In genomic region chr11:15250022-15250421, GRCm38 (mm10) we compare ENCODE assay signal across 17 mouse cellular contexts.
DNase-seq lines count a peak whose midpoint lies in the region; ATAC-seq and TF ChIP-seq lines count a peak whose summit lies in the region.
"Had no signal": no experiment of that assay in that cellular context is flagged by ENCODE, and none has a peak within 500 bp of the region (broad histone marks: within the 10 kb centered on the region; RNA-seq: fewer than 3 reads in every experiment).

No protein-coding gene starts in this region.

- 50% methylated on average over 2 of the region's 2 CpGs for WGBS in forebrain, postnatal 0 days
- WGBS in forebrain, embryonic 11.5 days, result 78% methylated on average over 2 of the region's 2 CpGs

- no peak; the same call in 1 of the 2 replicates for ATAC-seq in forebrain, postnatal 0 days
- ATAC-seq in forebrain, embryonic 11.5 days (replicated peaks; ENCODE audit: low FRiP score), result no peak; the same call in 1 of the 2 replicates
- no peak for ATAC-seq in frontal cortex, adult (ENCODE audit: low TSS enrichment)
- ATAC-seq: intestine, embryonic 16.5 days had no signal

- H3K27me3 ChIP-seq in forebrain, postnatal 0 days (ENCODE audit: insufficient read depth, low read length), result no peaks in the 10 kb centered on the region
- H3K27me3 ChIP-seq in forebrain, embryonic 11.5 days (ENCODE audit: control insufficient read depth, insufficient read depth, low read length), result no peaks in the 10 kb centered on the region
- H3K27me3 ChIP-seq: forebrain, embryonic 12.5 days; heart, embryonic 13.5 days; hindbrain, embryonic 15.5 days had no signal

- H3K4me1 ChIP-seq in forebrain, postnatal 0 days (ENCODE audit: insufficient read depth), result no peaks in the 10 kb centered on the region
- H3K4me1 ChIP-seq in forebrain, embryonic 11.5 days (replicated peaks; ENCODE audit: control insufficient read depth, insufficient read depth, low read length), result no peaks in the 10 kb centered on the region
- H3K4me1 ChIP-seq: forebrain, embryonic 12.5 days; heart, embryonic 13.5 days; hindbrain, embryonic 15.5 days had no signal

- no peaks in the 10 kb centered on the region for H3K36me3 ChIP-seq in forebrain, postnatal 0 days (ENCODE audit: insufficient read depth)
- no peaks in the 10 kb centered on the region for H3K36me3 ChIP-seq in forebrain, embryonic 11.5 days (ENCODE audit: control insufficient read depth, insufficient read depth, low read length)
- H3K36me3 ChIP-seq: forebrain, embryonic 12.5 days; heart, embryonic 13.5 days; hindbrain, embryonic 15.5 days had no signal

- H3K27ac ChIP-seq in forebrain, postnatal 0 days (ENCODE audit: low read depth, low read length), result no peak overlapping the region
- no peak overlapping the region for H3K27ac ChIP-seq in forebrain, embryonic 11.5 days (ENCODE audit: low read depth, low read length)
- H3K27ac ChIP-seq: forebrain, embryonic 12.5 days; heart, embryonic 13.5 days; hindbrain, embryonic 15.5 days had no signal

- no peak for TF ChIP-seq CTCF in forebrain, postnatal 0 days (IDR thresholded peaks at IDR 0.05; ENCODE audit: low read depth)
- TF ChIP-seq CTCF in brain, embryonic 14.5 days (IDR thresholded peaks at IDR 0.05; ENCODE audit: borderline replicate concordance, extremely low read depth, insufficient read depth, insufficient read length), result no peak

- no peak for TF ChIP-seq POLR2A in brain, embryonic 14.5 days (IDR thresholded peaks at IDR 0.05; ENCODE audit: borderline replicate concordance, extremely low read depth, insufficient read depth, insufficient read length, poor library complexity, severe bottlenecking)

- H3K9ac ChIP-seq in forebrain, postnatal 0 days, result no peak overlapping the region
- no peak overlapping the region for H3K9ac ChIP-seq in forebrain, embryonic 11.5 days (ENCODE audit: low read length)
- H3K9ac ChIP-seq: forebrain, embryonic 12.5 days; heart, embryonic 13.5 days; hindbrain, embryonic 15.5 days had no signal

- H3K4me2 ChIP-seq in forebrain, postnatal 0 days (ENCODE audit: low read depth), result no peak overlapping the region
- H3K4me2 ChIP-seq in forebrain, embryonic 11.5 days (ENCODE audit: low read depth, low read length, severe bottlenecking), result no peak overlapping the region
- H3K4me2 ChIP-seq: forebrain, embryonic 12.5 days; heart, embryonic 13.5 days; hindbrain, embryonic 15.5 days had no signal

- no peaks in the 10 kb centered on the region for H3K9me3 ChIP-seq in forebrain, postnatal 0 days (ENCODE audit: low read length)
- H3K9me3 ChIP-seq in forebrain, embryonic 11.5 days (ENCODE audit: control insufficient read depth, low read length), result no peaks in the 10 kb centered on the region
- H3K9me3 ChIP-seq: forebrain, embryonic 12.5 days; heart, embryonic 13.5 days; hindbrain, embryonic 15.5 days had no signal

- H3K4me3 ChIP-seq in forebrain, postnatal 0 days (ENCODE audit: low read depth, low read length), result no peak overlapping the region
- H3K4me3 ChIP-seq in forebrain, embryonic 11.5 days (ENCODE audit: low read depth, low read length), result no peak overlapping the region
- H3K4me3 ChIP-seq: forebrain, embryonic 12.5 days; heart, embryonic 13.5 days; hindbrain, embryonic 15.5 days had no signal

- peak; percentile 23 for DNase-seq in forebrain, postnatal 0 days
- no peak for DNase-seq in forebrain, embryonic 11.5 days (ENCODE audit: low spot score)
- DNase-seq in retina, postnatal 1 day, result peak; percentile 0
- no peak for DNase-seq in retina, embryonic 14.5 days (ENCODE audit: low spot score)
- peak; percentile 2 for DNase-seq in brain, embryonic 14.5 days (ENCODE audit: low read depth)
- DNase-seq: adrenal gland, postnatal 10 days; cerebellum, adult 18-20 months; cerebellum, adult 9-11 months; cerebellum, postnatal 36 days; gastrocnemius, postnatal 36 days; heart, adult 11 months; heart, postnatal 36 days had no signal

Comparison
In these comparisons a context has a peak if more than half of its experiments do, and no peak if none do; other contexts are left out.
1. DNase-seq: peak in forebrain, postnatal 0 days (single experiment), retina, postnatal 1 day (single experiment) and brain, embryonic 14.5 days (single experiment); none in forebrain, embryonic 11.5 days (single experiment) and retina, embryonic 14.5 days (single experiment).